In the genomic region with DNA sequence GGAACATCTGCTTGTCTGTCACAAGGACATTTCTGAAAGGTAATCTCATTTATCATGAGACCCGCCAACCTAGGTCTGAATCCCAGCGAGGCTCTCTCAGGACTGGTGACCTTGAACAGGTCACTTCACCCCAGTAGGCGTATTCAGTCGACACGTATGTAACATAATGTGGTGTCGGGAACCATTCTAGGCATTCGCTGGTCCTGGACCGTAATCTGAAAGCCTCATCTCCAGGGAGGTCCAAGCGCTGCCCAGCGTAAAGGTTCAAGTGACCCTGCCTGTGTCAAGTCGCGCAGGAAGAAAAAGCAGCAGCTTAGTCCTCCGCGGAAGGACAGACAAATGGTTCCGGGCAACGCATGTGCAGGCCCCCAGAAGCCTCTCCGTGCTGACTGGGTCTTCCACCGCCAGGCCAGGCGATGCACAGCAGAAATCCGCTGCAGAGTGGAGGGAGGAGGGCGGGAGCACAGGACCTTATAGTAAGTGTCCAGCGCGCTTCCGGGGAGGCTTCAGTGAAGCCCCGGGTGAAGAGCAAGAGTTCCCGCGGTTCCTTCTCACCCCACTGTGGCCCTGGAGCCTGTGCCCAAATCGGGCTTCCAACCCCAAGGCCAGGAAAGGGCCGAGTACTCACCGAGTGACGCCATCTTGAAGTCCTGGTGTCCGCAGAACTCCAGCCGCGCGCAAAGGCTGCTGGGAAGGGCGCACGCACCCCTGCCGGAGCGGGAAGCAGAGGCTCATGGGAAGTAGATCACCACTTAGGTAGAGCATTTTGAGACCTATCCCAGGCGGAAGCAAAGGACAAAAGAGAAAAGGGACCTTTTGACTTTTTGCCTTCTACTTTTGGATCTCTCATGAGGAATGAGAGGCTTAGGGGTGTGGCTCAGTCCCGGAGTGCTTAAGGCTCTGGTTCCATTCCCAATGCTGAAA, we compare ENCODE assay signal across 8 mouse cellular contexts. TPM values are rescaled to one million over a fixed set of nuclear protein-coding genes. Genes with fewer than 3 reads are reported as not detected.
DNase-seq lines count a peak whose midpoint lies in the region; ATAC-seq lines count a peak whose summit lies in the region.

No protein-coding gene starts in this region.

- no peaks in the 10 kb centered on the region for H3K27me3 ChIP-seq in hindbrain, embryonic 14.5 days (ENCODE audit: control insufficient read depth, insufficient read depth, low read length)

- under 1% methylated on average over 41 of the region's 41 CpGs for WGBS in hindbrain, embryonic 14.5 days

- H3K9me3 ChIP-seq in hindbrain, embryonic 14.5 days (ENCODE audit: control insufficient read depth, low read length), result no peaks in the 10 kb centered on the region

- DNase-seq in T-cell, adult 2 months (ENCODE audit: low spot score), result peak; percentile 81
- DNase-seq in cerebellum, postnatal 25 days, result peak; percentile 94 to 97
- peak; percentile 79 to 84 for DNase-seq in frontal cortex, postnatal 25 days (ENCODE audit: low spot score in 2 of 2)
- peak; percentile 93 for DNase-seq in hindbrain, embryonic 14.5 days (ENCODE audit: low spot score)
- peak; percentile 89 to 91 for DNase-seq in layer of hippocampus, postnatal 36 days
- peak; percentile 92 for DNase-seq in lung, postnatal 25 days (ENCODE audit: low spot score)
- DNase-seq in retina, adult 2 months (ENCODE audit: low read depth, low spot score), result peak; percentile 81
- DNase-seq in thymus, postnatal 25 days, result peak; percentile 87

- peak overlapping the region; percentile 88 for H3K27ac ChIP-seq in hindbrain, embryonic 14.5 days

- H3K4me2 ChIP-seq in hindbrain, embryonic 14.5 days (replicated peaks), result peak overlapping the region; percentile 74

- peak overlapping the region; percentile 93 for H3K9ac ChIP-seq in hindbrain, embryonic 14.5 days

- H3K36me3 ChIP-seq in hindbrain, embryonic 14.5 days (replicated peaks; ENCODE audit: control insufficient read depth, insufficient read depth), result peaks cover 49% of the 10 kb centered on the region

- peak; percentile 90 for ATAC-seq in hindbrain, embryonic 14.5 days (ENCODE audit: low FRiP score)

- H3K4me3 ChIP-seq in hindbrain, embryonic 14.5 days (replicated peaks; ENCODE audit: low read length), result peak overlapping the region; percentile 82

- H3K4me1 ChIP-seq in hindbrain, embryonic 14.5 days (replicated peaks; ENCODE audit: control insufficient read depth, insufficient read depth, low read length), result peaks cover 18% of the 10 kb centered on the region

RNA-seq across cellular contexts. Expression of a gene that starts 0.7 kb away (rescaled TPM):
- polyA plus RNA-seq in hindbrain, embryonic 14.5 days (2014; fragmentation: Nextera tagmentation; extraction: Ambion mirVana), result 561 and 664 TPM in 2 replicates
- total RNA-seq in layer of hippocampus, postnatal 36 days (2021), result 100 to 1,000 TPM; 262 to 270 TPM

RNA-seq across cellular contexts. Expression of a gene that starts 10.5 kb away (rescaled TPM):
- 12.3 and 13.9 TPM in 2 replicates for polyA plus RNA-seq in hindbrain, embryonic 14.5 days (2014; fragmentation: Nextera tagmentation; extraction: Ambion mirVana)
- total RNA-seq in layer of hippocampus, postnatal 36 days (2021), result 10 to 100 TPM; 11.0 to 11.5 TPM

RNA-seq across cellular contexts. Expression of a gene that starts 13.2 kb away (rescaled TPM):
- 12.0 and 15.6 TPM in 2 replicates for polyA plus RNA-seq in hindbrain, embryonic 14.5 days (2014; fragmentation: Nextera tagmentation; extraction: Ambion mirVana)
- 10 to 100 TPM; 10.8 to 11.4 TPM for total RNA-seq in layer of hippocampus, postnatal 36 days (2021)

RNA-seq across cellular contexts. Expression of a gene that starts 24.1 kb away (rescaled TPM):
- 27.7 and 29.3 TPM in 2 replicates for polyA plus RNA-seq in hindbrain, embryonic 14.5 days (2014; fragmentation: Nextera tagmentation; extraction: Ambion mirVana)
- total RNA-seq in layer of hippocampus, postnatal 36 days (2021), result 10 to 100 TPM; 23.0 to 23.4 TPM

RNA-seq across cellular contexts. Expression of a gene that starts 24.2 kb away (rescaled TPM):
- 17.5 and 18.2 TPM in 2 replicates for polyA plus RNA-seq in hindbrain, embryonic 14.5 days (2014; fragmentation: Nextera tagmentation; extraction: Ambion mirVana)
- 10 to 100 TPM; 23.6 to 24.7 TPM for total RNA-seq in layer of hippocampus, postnatal 36 days (2021)

Comparison
In these comparisons a context has a peak if more than half of its experiments do, and no peak if none do; other contexts are left out.
1. Peak in every context shown above with its lines: DNase-seq, ATAC-seq, H3K4me3 ChIP-seq and H3K27ac ChIP-seq.